Mouse (Mus musculus) v-Abl transformed pro-B cells (cell line): ENCODE measurements around the gene Elavl2.
"Not testable (repeated sequence)": the region's sequence is repeated elsewhere in the genome, so short reads cannot be mapped to it uniquely, and the experiment has no call there.

ENCODE experiments used
- in situ Hi-C, 2 experiments: fragments of 400-800 bp; cut with MboI; formaldehyde crosslinking; loops; one replicate each; pipeline ENCODE4 v1.15.1; 2025; ENCODE audit not compliant: unreplicated experiment in 2 of 2

The Elavl2 gene

DNA sequence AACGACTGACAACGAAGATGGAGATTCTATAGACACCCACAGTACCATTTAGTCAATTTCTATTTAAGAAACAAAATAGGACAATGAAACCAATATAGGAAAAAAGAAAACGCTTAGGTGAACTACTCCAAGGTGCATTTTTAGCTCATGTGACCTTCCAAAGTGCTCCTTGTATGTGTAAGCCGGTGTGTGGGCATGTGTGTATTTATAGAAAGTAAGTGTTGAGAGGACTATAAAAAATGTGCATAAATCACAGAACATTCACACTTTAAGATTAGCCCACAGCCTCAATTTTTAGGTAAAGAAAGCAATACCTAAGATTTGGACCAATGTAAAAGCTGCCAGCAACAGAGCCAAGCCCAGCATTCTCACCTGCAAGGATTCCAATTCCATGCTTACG, 51.0 kb downstream of the Elavl2 start:
- in situ Hi-C loops: no loop called here

GRCm38 (mm10) chr4:91334177-91334576, 66.4 kb downstream of the Elavl2 start:
- in situ Hi-C loops: no loop called here

- in situ Hi-C loops: no loop called here
These were observed 89.8 kb downstream of the Elavl2 start for GRCm38 (mm10) chr4:91310801-91311200.

DNA sequence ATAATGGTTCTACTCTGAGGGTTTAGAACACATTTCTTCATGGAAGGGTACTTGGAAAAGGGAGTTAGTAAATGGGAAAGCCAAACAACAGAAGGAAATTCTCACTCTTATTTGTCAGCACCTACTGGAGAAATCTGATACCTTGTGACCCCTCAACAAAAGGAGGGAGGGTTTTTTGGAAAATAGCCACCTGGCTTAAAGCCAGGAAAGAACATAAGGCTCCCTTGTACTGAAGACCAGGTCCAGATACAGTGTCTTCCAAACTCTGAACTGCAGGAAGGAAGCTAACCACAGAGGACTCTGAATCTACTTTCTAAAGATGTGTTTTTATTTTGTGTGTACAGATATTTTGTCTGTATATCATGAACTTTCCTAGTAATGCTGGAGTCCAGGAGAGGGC, 102.9 kb downstream of the Elavl2 start:
- in situ Hi-C loops: no loop called here

DNA sequence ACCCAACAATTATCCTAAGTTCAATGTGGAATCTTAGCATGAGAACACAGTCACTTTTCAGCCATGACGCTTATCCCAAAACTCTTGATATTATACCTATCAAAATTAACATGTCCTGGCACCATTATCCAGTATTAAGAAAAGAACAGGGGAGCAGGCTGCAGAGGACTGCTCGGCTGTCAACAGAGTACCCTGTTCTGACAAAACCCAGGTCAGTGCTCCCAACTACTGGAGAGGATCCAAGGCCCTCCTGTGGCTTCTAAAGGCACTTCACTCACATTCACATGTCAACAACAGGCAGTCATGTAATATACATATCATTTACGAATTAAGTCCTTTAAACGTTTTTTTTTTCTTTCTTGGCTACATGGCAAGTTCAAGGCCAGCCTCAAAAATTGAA, 105.3 kb downstream of the Elavl2 start:
- in situ Hi-C loops: no loop called here

- in situ Hi-C loops: no loop called here
These were observed 109.1 kb downstream of the Elavl2 start for GRCm38 (mm10) chr4:91291526-91291925.

DNA sequence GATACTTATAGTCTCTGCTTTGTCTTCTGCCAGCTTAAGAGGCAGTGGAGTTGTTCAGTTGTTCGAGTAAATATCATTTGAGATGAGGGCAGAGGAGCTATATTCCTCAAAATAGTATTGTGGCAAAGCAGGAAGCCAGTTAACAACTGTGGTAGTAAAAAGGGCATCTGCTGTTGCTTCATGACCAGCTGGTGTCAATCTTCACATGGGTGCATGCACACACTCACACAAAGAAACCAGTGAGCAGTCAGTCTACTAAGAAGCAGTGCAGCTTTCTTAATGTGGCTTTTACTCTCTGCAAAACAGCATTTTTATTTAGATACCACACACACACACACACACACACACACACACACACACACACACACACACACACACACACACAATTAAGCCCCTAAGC, 110.2 kb downstream of the Elavl2 start:
- in situ Hi-C loops: no loop called here

DNA sequence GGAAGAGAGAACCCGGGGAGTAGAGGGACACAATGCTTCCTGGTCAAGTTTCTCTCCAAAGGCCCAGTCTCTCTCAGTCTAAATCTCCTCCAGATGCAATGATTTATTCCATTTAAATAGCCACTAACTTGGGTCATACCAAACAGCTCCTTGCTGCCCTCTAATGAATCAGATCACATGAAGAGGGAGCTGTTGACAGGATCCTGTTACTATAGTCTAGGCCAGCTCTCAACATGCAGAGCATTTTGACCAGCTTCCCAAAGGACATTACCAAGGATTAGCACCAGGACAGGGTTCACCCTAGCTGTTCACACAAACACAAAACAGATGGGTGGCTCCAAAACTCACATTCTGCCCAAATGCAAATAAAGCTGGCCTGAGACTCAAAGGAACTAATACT, 111.4 kb downstream of the Elavl2 start:
- in situ Hi-C loops: no loop called here

DNA sequence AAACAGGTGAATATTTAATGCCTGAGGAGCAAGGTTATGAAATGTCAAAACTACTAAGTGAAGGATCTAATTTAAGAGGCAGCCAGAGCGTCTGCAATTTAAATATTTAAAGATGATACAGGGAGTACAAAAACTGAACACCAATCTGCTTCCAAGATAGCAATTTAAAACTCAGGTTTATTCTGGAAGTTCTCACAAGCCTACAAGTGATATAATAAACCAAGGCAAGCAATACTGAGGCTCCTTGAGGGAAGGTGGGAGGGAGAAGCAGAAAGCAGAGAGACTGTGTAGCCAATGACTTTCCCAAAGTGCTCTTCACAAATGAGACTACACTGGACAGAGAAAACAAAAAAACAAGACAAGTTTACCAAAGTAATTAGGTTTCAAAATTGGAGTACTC, 132.2 kb downstream of the Elavl2 start:
- in situ Hi-C loops: no loop called here

DNA sequence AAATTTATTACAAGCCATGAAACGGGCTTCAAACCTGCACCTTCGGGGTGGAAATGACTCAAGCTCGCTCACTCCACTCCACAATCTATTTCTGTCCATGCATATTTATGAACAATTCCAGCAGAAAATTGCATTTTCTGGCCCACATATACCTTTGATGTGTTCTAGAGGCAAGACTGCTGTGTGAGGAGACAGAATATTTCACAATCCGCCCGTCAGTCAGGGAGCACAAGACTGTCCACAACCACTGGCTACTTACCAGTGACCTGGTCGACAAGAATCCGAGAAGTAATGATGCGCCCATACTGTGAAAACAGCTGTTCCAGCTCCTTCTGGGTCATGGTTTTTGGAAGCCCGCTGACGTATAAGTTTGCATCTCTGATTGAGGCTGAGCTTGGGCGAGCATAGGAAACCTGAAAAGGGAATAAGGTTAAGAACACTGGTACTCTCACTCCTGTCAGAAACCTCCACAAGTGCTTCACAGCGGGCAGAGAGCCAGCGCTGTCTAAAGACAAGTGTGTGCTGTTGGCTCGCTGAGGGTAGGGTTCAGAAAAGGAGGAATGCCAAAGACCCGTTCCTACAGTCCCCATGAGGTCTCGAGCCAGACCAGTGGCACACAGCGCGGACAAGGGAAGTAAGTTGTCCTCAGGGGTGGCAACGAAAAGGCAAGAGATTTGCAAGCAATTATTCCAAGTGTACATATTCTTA, 136.7 kb downstream of the Elavl2 start:
- in situ Hi-C loops: no loop called here

DNA sequence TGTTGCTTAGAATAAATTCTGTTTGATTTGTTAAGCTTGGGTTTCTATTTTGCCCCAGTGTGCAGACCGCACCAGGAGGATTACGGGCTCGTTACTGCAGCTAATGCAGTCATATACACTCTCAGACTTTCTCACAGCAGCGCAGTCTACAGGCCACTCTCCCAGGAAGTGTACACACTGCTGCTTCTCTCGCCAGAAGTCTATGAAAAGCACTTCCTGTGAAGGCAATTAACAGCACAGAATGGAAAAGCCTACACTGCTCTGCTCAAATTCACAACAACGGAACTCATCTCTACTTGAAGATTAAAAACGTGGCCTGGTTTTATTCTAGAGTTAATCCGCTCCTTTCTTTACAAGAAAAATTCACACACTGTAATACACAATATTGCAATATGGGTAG, 137.7 kb downstream of the Elavl2 start:
- in situ Hi-C loops: no loop called here

DNA sequence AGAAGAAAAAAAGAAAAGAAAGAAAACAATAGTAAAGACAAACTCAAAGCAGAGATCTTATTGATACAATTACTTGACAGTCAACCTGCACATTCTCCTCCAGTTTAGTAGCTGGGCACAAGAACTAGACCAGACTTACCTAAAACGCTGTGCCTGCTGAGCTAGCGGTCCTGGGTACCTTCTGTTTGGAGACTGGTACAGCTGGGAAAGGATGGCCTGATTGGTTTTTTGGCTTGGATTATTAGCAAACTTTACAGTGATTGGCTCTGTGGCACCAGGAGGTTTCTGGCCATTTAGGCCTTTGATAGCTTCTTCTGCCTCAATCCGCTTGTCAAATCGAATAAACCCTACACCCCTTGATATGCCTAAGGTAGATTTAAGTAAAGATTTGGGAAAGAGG, 140.0 kb downstream of the Elavl2 start:
- in situ Hi-C loops: no loop called here

DNA sequence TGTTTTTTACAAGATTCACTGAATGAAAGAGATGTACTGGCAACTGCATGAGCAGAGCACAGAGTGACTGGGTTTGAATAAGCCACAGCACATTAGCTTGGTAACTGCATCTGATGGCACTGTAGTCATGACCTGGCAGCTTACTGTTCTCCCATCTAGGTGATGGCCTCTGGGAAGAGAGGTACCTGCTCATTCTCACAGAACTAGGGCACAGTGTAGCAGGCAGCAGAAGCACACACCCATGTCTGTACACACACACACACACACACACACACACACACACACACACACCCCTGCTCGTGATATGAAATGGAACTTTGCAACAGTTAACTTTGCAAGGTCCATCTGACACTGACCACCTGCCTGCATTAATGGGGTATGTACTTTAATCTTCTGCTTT, 151.9 kb downstream of the Elavl2 start:
- in situ Hi-C loops: no loop called here

DNA sequence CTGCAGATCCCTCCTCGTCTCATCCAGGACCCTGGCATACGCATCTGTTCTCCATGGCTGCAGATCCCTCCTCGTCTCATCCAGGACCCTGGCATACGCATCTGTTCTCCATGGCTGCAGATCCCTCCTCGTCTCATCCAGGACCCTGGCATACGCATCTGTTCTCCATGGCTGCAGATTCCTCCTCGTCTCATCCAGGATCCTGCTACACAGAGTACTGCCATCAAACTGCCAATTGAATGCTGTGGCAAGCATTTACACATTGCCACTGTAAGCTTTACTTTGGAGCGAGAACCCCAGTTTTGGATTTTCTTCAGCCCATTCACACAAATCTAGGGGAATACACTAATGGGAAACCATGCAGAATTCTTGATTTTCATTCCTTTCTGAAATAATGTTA, 155.4 kb downstream of the Elavl2 start:
- in situ Hi-C loops: not testable (repeated sequence)

DNA sequence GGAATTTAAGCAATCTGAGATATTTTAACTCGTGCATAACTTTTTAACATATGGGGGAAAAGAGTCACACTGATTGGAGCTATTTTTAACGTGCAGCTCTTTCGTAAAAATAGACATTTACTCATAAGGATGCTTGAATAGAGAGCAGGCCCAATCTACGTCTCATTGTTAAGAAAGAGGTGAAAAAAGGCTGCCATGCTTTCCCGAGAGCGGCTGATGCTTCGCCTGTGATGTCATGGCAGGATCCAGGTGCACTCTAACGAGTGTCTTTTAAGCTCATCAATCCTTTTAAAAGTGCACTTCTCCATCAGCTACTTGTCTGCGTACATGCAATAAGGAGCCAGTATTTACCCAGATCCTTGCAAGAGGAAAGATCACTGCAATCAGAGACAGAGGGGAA, 156.0 kb downstream of the Elavl2 start:
- in situ Hi-C loops: no loop called here

DNA sequence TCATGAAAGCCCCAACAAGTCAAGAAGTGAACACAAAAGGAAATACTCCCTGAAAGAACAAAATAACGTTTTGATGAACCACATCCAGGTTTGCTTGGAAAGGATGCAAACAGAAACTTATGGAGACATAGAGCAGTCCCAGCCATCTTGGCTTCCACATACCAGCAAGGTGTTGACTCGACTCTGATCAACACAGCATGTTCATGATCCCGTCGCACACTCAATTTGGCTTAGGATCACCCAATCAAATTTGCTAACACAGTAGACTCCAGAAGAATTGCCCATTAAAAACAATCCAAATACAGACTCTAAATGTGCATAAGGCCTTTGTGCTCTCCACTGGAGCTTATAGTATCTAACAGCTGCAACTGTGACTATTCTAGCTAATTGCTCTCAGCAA, 156.7 kb downstream of the Elavl2 start:
- in situ Hi-C loops: no loop called here

DNA sequence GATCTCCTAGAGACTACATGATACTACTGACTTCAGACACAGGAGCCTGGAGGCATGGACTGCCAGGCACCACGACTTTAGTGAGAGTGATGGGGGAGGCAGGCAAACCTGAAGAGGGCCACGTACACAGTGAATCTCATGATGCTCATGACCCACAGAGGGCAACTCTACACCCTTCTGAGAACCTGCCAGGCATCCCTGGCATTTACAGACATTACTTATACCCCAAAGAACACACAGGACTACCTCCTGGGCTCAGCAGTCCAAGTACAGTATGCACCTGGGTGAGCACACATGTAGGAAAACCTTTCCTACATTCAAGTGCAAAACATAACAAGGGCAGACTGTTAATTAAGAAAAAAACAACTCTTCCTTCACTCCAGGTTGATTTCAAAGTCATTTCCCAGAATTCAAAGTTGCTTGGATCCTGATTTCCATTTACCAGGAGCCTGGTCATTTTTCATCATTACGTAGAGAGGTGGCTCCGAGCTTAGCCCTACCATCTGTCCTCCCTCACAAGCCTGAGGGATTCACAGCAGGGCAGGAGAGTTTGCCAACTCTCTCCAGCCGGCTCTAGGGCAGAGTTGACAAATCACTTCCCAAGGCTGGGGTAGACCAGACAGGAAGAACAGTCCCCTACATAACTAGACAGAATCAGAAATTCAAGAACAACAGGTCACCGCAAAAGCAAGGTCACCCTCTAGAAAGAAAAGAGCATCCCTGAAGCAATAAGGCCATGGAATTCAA, 161.7 kb downstream of the Elavl2 start:
- in situ Hi-C loops: no loop called here

GRCm38 (mm10) chr4:91236976-91237375, 163.6 kb downstream of the Elavl2 start:
- in situ Hi-C loops: no loop called here

DNA sequence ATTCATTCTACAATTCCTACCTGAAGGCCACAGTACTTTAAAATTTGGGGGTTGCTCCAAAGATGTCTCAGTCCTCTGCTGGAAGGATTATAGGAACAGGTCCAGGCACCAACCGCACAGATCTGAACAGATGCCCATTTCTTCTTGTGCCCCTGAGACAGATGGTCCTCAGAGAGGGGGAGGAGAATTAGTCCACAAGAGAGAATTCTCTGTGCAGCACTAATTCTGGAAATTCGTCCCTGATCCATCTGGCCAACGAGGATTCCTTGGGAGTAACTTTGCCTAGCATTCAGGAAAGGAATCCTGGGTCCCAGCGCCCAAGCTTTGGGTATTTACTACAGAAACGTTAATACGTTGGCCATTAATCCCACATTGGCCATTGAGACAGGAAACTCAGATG, 165.6 kb downstream of the Elavl2 start:
- in situ Hi-C loops: no loop called here

GRCm38 (mm10) chr4:91233599-91233998, 167.0 kb downstream of the Elavl2 start:
- in situ Hi-C loops: no loop called here

GRCm38 (mm10) chr4:91230439-91230863, 170.1 kb downstream of the Elavl2 start:
- in situ Hi-C loops: no loop called here

GRCm38 (mm10) chr4:91228341-91228740, 172.2 kb downstream of the Elavl2 start:
- in situ Hi-C loops: no loop called here
